Mouse (Mus musculus) ES-E14 (cell line): ENCODE data around the gene Ush2a. TPM values are rescaled to one million over a fixed set of nuclear protein-coding genes. Genes with fewer than 3 reads are reported as not detected.

Experiments
- DNase-seq: peaks from one replicate; pipeline ENCODE4 v3.0.0-alpha.2; 2013; ENCODE audit warnings: low read depth, low spot score
- H3K27ac ChIP-seq: 2 replicates; pipeline ENCODE4 v1.5.1; 2012; ENCODE audit warnings: low read depth, mild to moderate bottlenecking, low read length, moderate library complexity, mixed read lengths; ENCODE audit not compliant: poor library complexity, insufficient read depth, severe bottlenecking
- H3K36me3 ChIP-seq: 2 replicates; pipeline ENCODE4 v1.6.1; 2012; ENCODE audit warnings: mild to moderate bottlenecking, low read length, moderate library complexity, mixed read lengths; ENCODE audit not compliant: control insufficient read depth, poor library complexity, insufficient read depth, severe bottlenecking
- H3K4me1 ChIP-seq, 2 experiments: fragments of 150-350 bp in 1 of 2; sonication (generic) in 1 of 2; 2 replicates each; pipeline ENCODE4 v1.6.1; 2012; ENCODE audit warnings: low read length in 2 of 2, mild to moderate bottlenecking in 1 of 2, mixed read lengths in 1 of 2; ENCODE audit not compliant: control insufficient read depth in 2 of 2, insufficient read depth in 2 of 2, poor library complexity in 1 of 2
- H3K4me3 ChIP-seq, 2 experiments: fragments of 150-350 bp in 1 of 2; sonication (generic) in 1 of 2; 2 replicates each; pipeline ENCODE4 v1.5.1; 2012; ENCODE audit warnings: low read length in 2 of 2, low read depth in 1 of 2, mild to moderate bottlenecking in 1 of 2, mixed read lengths in 1 of 2; ENCODE audit not compliant: insufficient read depth in 1 of 2, poor library complexity in 1 of 2, severe bottlenecking in 1 of 2
- H3K9ac ChIP-seq: 2 replicates; pipeline ENCODE4 v1.6.1; 2012; ENCODE audit warnings: low read depth, mild to moderate bottlenecking, low read length, mixed read lengths; ENCODE audit not compliant: poor library complexity, insufficient read depth, severe bottlenecking
- H3K9me3 ChIP-seq: fragments of 150-350 bp; sonication (generic); 2 replicates; pipeline ENCODE4 v1.6.1; 2012; ENCODE audit warnings: low read depth, mild to moderate bottlenecking, low read length; ENCODE audit not compliant: control insufficient read depth, insufficient read depth
- CHD2 ChIP-seq: IDR thresholded peaks from 2 replicates; pipeline ENCODE4 v1.6.1; 2014; ENCODE audit warnings: mild to moderate bottlenecking, low read depth, low read length, inconsistent platforms
- HCFC1 ChIP-seq: IDR thresholded peaks from 2 replicates; pipeline ENCODE4 v1.6.1; 2012; ENCODE audit warnings: low read length, inconsistent platforms, borderline replicate concordance; ENCODE audit not compliant: insufficient read depth
- MAFK ChIP-seq: IDR thresholded peaks from 2 replicates; pipeline ENCODE4 v1.6.1; 2014; ENCODE audit warnings: mild to moderate bottlenecking, low read depth, low read length, inconsistent platforms; ENCODE audit not compliant: insufficient read depth
- ZC3H11A ChIP-seq: IDR thresholded peaks from 2 replicates; pipeline ENCODE4 v1.6.1; 2012; ENCODE audit warnings: low read depth, mild to moderate bottlenecking, inconsistent platforms, low read length, borderline replicate concordance
- ZNF384 ChIP-seq: IDR thresholded peaks from 2 replicates; pipeline ENCODE4 v1.6.1; 2012; ENCODE audit warnings: low read depth, low read length, inconsistent platforms
- in situ Hi-C, 2 experiments: fragments of 600-800 bp; cut with MboI; formaldehyde crosslinking; loops; one replicate each; pipeline ENCODE4 v1.15.1; 2025; ENCODE audit warnings: low sequenced_read_pairs in 2 of 2, inconsistent platforms in 1 of 2; ENCODE audit not compliant: unreplicated experiment in 2 of 2
- total RNA-seq: library from RNA; depleted of rRNA; stranded (reverse); fragments of 300-350 nt; gene quantifications from 2 replicates; pipeline ENCODE4 v1.2.3, GENCODE M21; 2012

Ush2a gene
- total RNA-seq, 1 experiment = 0.22 TPM

GRCm38 (mm10) chr1:188599134-188599533 is 337.3 kb downstream of the Ush2a start:
- H3K36me3 ChIP-seq = no peaks in the 10 kb centered on the region
- no peaks in the 10 kb centered on the region for H3K9me3 ChIP-seq
- H3K4me1 ChIP-seq = no peaks in the 10 kb centered on the region
- no peak overlapping the region for H3K27ac ChIP-seq
- H3K4me3 ChIP-seq = no peak overlapping the region
- TF ChIP-seq HCFC1 (no peak), ZNF384 (no peak)
- H3K9ac ChIP-seq = no peak overlapping the region
- in situ Hi-C loops = no loop called here
- DNase-seq = no peak

DNA sequence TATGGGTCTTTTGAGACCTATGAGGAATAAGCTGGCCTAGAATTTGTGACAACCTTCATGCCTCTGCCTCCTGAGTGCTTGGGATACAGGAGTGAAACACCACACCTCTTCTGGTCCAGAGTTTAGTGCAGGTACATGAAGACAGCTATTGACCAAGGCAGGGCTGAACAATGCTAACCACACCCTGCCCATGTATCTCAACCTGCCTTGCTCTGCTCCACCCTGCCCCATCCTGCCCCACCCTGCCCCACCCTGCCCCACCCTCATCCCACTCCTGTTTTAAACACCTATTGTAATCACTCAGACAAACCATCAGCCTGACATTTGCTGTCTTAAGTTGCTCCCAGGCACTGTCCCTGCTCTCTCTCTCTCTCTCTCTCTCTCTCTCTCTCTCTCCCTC is 344.6 kb downstream of the Ush2a start:
- no peaks in the 10 kb centered on the region for H3K36me3 ChIP-seq

DNA sequence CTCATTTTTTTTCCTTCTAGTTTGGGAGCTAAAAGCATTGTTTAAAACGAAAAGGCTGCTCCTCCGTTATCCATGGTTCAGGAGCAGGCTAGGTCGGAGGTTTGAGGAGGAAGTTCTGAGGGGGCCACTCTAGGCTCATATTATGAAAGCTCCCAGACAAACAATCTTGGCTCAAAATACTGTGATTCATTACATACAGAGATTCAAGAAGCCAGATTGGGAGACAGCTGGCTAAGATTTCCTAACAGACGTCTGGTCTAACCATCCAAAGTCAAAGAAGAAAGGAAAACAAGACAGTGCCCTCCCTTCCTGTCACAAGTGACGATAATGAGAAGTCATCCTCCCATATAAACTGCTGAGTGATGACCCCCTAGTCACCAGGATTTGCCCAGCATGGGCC is 354.7 kb downstream of the Ush2a start:
- Histone ChIP-seq H3K27ac (no peak overlapping the region), H3K4me3 (no peak overlapping the region), H3K9me3 (no peaks in the 10 kb centered on the region), H3K36me3 (no peaks in the 10 kb centered on the region), H3K9ac (no peak overlapping the region), H3K4me1 (no peaks in the 10 kb centered on the region)
- in situ Hi-C loops = no loop called here
- no peak for DNase-seq
- no peak for TF ChIP-seq ZNF384
- TF ChIP-seq ZC3H11A = no peak
- no peak for TF ChIP-seq HCFC1
- no peak for TF ChIP-seq CHD2
- no peak for TF ChIP-seq MAFK

More for the DNA sequence above, 344.6 kb downstream of the Ush2a start:
- no peak for TF ChIP-seq ZNF384
- TF ChIP-seq CHD2 = no peak
- TF ChIP-seq MAFK = no peak
- TF ChIP-seq ZC3H11A = no peak
- no peak for TF ChIP-seq HCFC1
- in situ Hi-C loops = no loop called here
- Histone ChIP-seq H3K4me3 (no peak overlapping the region), H3K4me1 (no peaks in the 10 kb centered on the region), H3K9me3 (no peaks in the 10 kb centered on the region), H3K9ac (no peak overlapping the region), H3K27ac (no peak overlapping the region)
- DNase-seq = no peak

DNA sequence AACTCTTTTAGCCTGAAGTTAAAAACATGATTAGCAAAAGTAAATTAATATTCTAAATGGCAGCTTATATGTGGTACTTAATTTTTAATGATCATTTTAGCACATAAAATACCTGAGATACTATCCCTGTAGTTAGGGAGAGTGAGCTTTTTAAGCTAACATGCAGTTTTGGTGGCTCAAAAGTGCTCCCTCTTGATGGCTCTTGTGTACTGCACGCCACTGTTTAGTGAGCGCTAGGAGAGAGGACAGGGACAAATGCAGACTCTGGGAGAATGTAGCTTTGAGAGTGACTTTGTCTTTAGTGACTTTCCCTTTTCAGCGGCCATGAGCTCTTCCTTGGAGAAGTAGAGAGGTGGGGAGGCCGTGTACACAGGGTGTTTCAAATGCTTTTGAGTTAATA is 371.9 kb downstream of the Ush2a start:
- Histone ChIP-seq H3K9ac (no peak overlapping the region), H3K9me3 (no peaks in the 10 kb centered on the region), H3K27ac (no peak overlapping the region), H3K4me3 (no peak overlapping the region), H3K36me3 (no peaks in the 10 kb centered on the region), H3K4me1 (no peaks in the 10 kb centered on the region)
- TF ChIP-seq MAFK (no peak), HCFC1 (no peak), ZNF384 (no peak), ZC3H11A (no peak), CHD2 (no peak)
- in situ Hi-C loops = no loop called here
- no peak for DNase-seq

DNA sequence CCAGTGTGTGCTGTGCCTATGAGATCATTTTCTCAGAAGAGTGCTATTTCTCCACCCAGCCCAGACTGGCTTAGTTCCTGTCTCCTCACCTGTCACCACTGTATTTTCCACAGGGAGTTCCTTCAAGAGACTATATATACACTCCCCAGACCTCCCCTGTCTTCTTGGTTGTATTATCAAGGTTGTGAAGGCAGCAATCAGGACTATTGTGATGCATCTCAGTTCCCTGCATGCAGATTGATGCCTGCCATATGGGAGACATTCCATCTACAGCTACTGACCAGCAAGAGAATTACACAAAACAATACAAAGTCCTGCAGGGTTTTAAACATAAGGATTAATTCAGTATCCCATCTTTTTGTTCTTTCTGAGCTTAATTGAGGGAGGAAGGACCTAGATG is 377.8 kb downstream of the Ush2a start:
- in situ Hi-C loops = no loop called here
- no peak overlapping the region for H3K27ac ChIP-seq
- H3K9me3 ChIP-seq = no peaks in the 10 kb centered on the region
- H3K4me1 ChIP-seq = 0 out of 4 replicates have a peak, but pooled peaks cover 0 to 1% of the 10 kb centered on the region in 2 experiments
- no peak for DNase-seq
- no peaks in the 10 kb centered on the region for H3K36me3 ChIP-seq
- H3K4me3 ChIP-seq = no peak overlapping the region
- TF ChIP-seq MAFK = no peak
- no peak for TF ChIP-seq ZNF384
- no peak for TF ChIP-seq CHD2
- no peak for TF ChIP-seq ZC3H11A
- no peak for TF ChIP-seq HCFC1
- H3K9ac ChIP-seq = no peak overlapping the region
